Mouse (Mus musculus) myocyte (in vitro differentiated cells): ENCODE measurements around the gene Kcnd3.

Experiments used
- CEBPB ChIP-seq: IDR thresholded peaks from 2 replicates; pipeline ENCODE4 v1.6.1; 2011; ENCODE audit warnings: mild to moderate bottlenecking, moderate library complexity; ENCODE audit not compliant: poor library complexity, insufficient read depth, severe bottlenecking
- E2F4 ChIP-seq: IDR thresholded peaks from one replicate; pipeline ENCODE4 v1.6.1; 2011; ENCODE audit warnings: mild to moderate bottlenecking, control low read depth, moderate library complexity; ENCODE audit not compliant: insufficient read depth
- MAX ChIP-seq: IDR thresholded peaks from one replicate; pipeline ENCODE4 v1.6.1; 2011; ENCODE audit warnings: low read depth, mild to moderate bottlenecking, control low read depth
- MYOG ChIP-seq, 3 experiments: IDR thresholded peaks; one replicate each; pipeline ENCODE4 v1.6.1; 2011; ENCODE audit warnings: control low read depth in 2 of 3, low read depth in 2 of 3, mild to moderate bottlenecking in 2 of 3; ENCODE audit not compliant: insufficient read length in 2 of 3, control insufficient read depth in 1 of 3, insufficient read depth in 1 of 3
- POLR2A ChIP-seq: IDR thresholded peaks from one replicate; pipeline ENCODE4 v1.6.1; 2011; ENCODE audit warnings: low read depth, mild to moderate bottlenecking, control low read depth, moderate library complexity; ENCODE audit not compliant: insufficient read length
- POLR2AphosphoS2 ChIP-seq: IDR thresholded peaks from one replicate; pipeline ENCODE4 v1.6.1; 2011; ENCODE audit warnings: low read depth, control low read depth; ENCODE audit not compliant: insufficient read length
- TCF3 ChIP-seq: IDR thresholded peaks from one replicate; pipeline ENCODE4 v1.6.1; 2011; ENCODE audit warnings: low read depth, control low read depth; ENCODE audit not compliant: insufficient read length
- USF1 ChIP-seq: IDR thresholded peaks from one replicate; pipeline ENCODE4 v1.6.1; 2011; ENCODE audit warnings: low read depth, mild to moderate bottlenecking, control low read depth, moderate library complexity

- TF ChIP-seq USF1 (no peak), MYOG (IDR thresholded peaks at IDR 0.05; ENCODE audit: control insufficient read depth in 1 of 3, insufficient read depth in 1 of 3, insufficient read length in 2 of 3, low read depth in 2 of 3) (no peak), POLR2A (no peak), MAX (no peak), E2F4 (no peak), POLR2AphosphoS2 (no peak), CEBPB (no peak), TCF3 (no peak)
Measured at GRCm38 (mm10) chr3:105602966-105603365, 150.8 kb downstream of the Kcnd3 start.
